Mouse (Mus musculus): ENCODE measurements around the gene Armc8.
"Not testable (repeated sequence)": the region's sequence is repeated elsewhere in the genome, so short reads cannot be mapped to it uniquely, and the experiment has no call there.

The Armc8 gene

GRCm38 (mm10) chr9:99568347-99569070 lies at the start of gene Armc8:
TSS of gene Armc8 (minus strand) at chr9:99568899.
- DNase-seq (ENCODE audit: low spot score in 2 of 2) = peak; percentile 90 to 92

- no peak for DNase-seq (ENCODE audit: low spot score in 2 of 2)
Observed at GRCm38 (mm10) chr9:99612202-99612601, 43.5 kb upstream of the Armc8 start, which contains the start of gene A4gnt. TSS of gene A4gnt (plus strand) at chr9:99612502.

- no peak for DNase-seq (ENCODE audit: low spot score in 2 of 2)
Observed at GRCm38 (mm10) chr9:99603566-99603965, 34.9 kb upstream of the Armc8 start.

- DNase-seq (ENCODE audit: low spot score in 2 of 2) = not testable (repeated sequence)
Observed at GRCm38 (mm10) chr9:99599127-99599526, 30.4 kb upstream of the Armc8 start.

- DNase-seq (ENCODE audit: low spot score in 2 of 2) = no peak
Observed at GRCm38 (mm10) chr9:99591144-99591543, 22.4 kb upstream of the Armc8 start.

- peak in 1 of 2 experiments; percentile 13 for DNase-seq (ENCODE audit: low spot score in 2 of 2)
Observed at GRCm38 (mm10) chr9:99587505-99588202, 19.0 kb upstream of the Armc8 start.

- peak; percentile 6 to 30 for DNase-seq (ENCODE audit: low spot score in 2 of 2)
Observed at GRCm38 (mm10) chr9:99580655-99581054, 12.0 kb upstream of the Armc8 start.

GRCm38 (mm10) chr9:99575677-99576480 lies 7.2 kb upstream of the Armc8 start, which contains the start of gene Dbr1:
TSS of gene Dbr1 (plus strand) at chr9:99575799.
- peak; percentile 89 to 92 for DNase-seq (ENCODE audit: low spot score in 2 of 2)

GRCm38 (mm10) chr9:99569071-99569397 lies 335 bp upstream of the Armc8 start:
- no peak for DNase-seq (ENCODE audit: low spot score in 2 of 2)

GRCm38 (mm10) chr9:99568023-99568346 lies 714 bp downstream of the Armc8 start:
- no peak for DNase-seq (ENCODE audit: low spot score in 2 of 2)

GRCm38 (mm10) chr9:99563714-99564113 lies 5.0 kb downstream of the Armc8 start:
- DNase-seq (ENCODE audit: low spot score in 2 of 2) = peak; percentile 56 to 57

GRCm38 (mm10) chr9:99560389-99560788 lies 8.3 kb downstream of the Armc8 start:
- DNase-seq (ENCODE audit: low spot score in 2 of 2) = no peak

- DNase-seq (ENCODE audit: low spot score in 2 of 2) = no peak
Observed at GRCm38 (mm10) chr9:99559557-99559904, 9.2 kb downstream of the Armc8 start.

- no peak for DNase-seq (ENCODE audit: low spot score in 2 of 2)
Observed at GRCm38 (mm10) chr9:99558824-99559556, 9.7 kb downstream of the Armc8 start.

- DNase-seq (ENCODE audit: low spot score in 2 of 2) = no peak
Observed at GRCm38 (mm10) chr9:99557580-99558300, 11.0 kb downstream of the Armc8 start.

GRCm38 (mm10) chr9:99555253-99555652 lies 13.4 kb downstream of the Armc8 start:
- DNase-seq (ENCODE audit: low spot score in 2 of 2) = no peak

- DNase-seq (ENCODE audit: low spot score in 2 of 2) = no peak
Observed at GRCm38 (mm10) chr9:99554052-99554451, 14.6 kb downstream of the Armc8 start.

- no peak for DNase-seq (ENCODE audit: low spot score in 2 of 2)
Observed at GRCm38 (mm10) chr9:99553049-99553448, 15.7 kb downstream of the Armc8 start.

GRCm38 (mm10) chr9:99552068-99552467 lies 16.6 kb downstream of the Armc8 start:
- no peak for DNase-seq (ENCODE audit: low spot score in 2 of 2)

- DNase-seq (ENCODE audit: low spot score in 2 of 2) = no peak
Observed at GRCm38 (mm10) chr9:99546259-99546658, 22.4 kb downstream of the Armc8 start.

- no peak for DNase-seq (ENCODE audit: low spot score in 2 of 2)
Observed at GRCm38 (mm10) chr9:99531865-99532264, 36.8 kb downstream of the Armc8 start.

Measured in spleen, postnatal 36 days (tissue).